Mouse (Mus musculus): Measurements from ENCODE around the gene Cacna2d2. TPM values are rescaled to one million over a fixed set of nuclear protein-coding genes. Genes with fewer than 3 reads are reported as not detected.

The Cacna2d2 gene
- polyA plus RNA-seq, 1 experiment from 2014 or later: 1.8 TPM

- no peaks in the 10 kb centered on the region for H3K36me3 ChIP-seq (ENCODE audit: control insufficient read depth, insufficient read depth, low read length)
- H3K4me1 ChIP-seq (replicated peaks; ENCODE audit: control insufficient read depth, insufficient read depth, low read length): peaks cover 7% of the 10 kb centered on the region
- H3K4me2 ChIP-seq (ENCODE audit: low read depth, low read length, severe bottlenecking): no peak overlapping the region
- H3K4me3 ChIP-seq (ENCODE audit: low read depth, low read length): no peak overlapping the region
- no peak for ATAC-seq (replicated peaks; ENCODE audit: low FRiP score)
- no peak for DNase-seq (ENCODE audit: low spot score)
- H3K9me3 ChIP-seq (ENCODE audit: control insufficient read depth, low read length): no peaks in the 10 kb centered on the region
- no peak overlapping the region for H3K9ac ChIP-seq (ENCODE audit: low read length)
- WGBS: 76% methylated on average over 9 of the region's 9 CpGs
- H3K27me3 ChIP-seq (ENCODE audit: control insufficient read depth, insufficient read depth, low read length): no peaks in the 10 kb centered on the region
- H3K27ac ChIP-seq (ENCODE audit: low read depth, low read length): no peak overlapping the region
Measured at GRCm38 (mm10) chr9:107419491-107420244, 20.3 kb downstream of the Cacna2d2 start.

DNA sequence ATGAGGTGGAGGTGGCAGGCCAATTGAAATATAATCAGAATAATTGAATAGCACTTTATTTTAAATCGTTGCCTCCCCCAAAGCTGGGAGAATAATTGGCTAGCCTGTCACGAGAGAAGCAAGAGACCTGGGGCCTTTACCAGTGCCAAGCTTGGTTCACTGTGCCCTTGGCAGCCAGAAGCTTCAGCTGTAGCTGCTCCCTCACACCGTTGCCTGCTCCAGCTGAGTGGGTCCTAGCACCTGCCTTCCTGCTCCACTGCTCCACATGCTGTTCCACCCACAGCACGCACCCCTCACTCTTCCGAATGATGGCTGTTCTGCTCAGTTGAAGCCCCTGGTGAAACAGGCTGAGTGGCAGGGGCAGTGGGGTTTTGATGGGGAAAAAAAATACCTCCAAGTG is 21.5 kb downstream of the Cacna2d2 start:
- Histone ChIP-seq H3K9me3 (ENCODE audit: control insufficient read depth, low read length) (no peaks in the 10 kb centered on the region), H3K36me3 (ENCODE audit: control insufficient read depth, insufficient read depth, low read length) (no peaks in the 10 kb centered on the region), H3K4me3 (ENCODE audit: low read depth, low read length) (no peak overlapping the region), H3K4me1 (replicated peaks; ENCODE audit: control insufficient read depth, insufficient read depth, low read length) (peaks cover 13% of the 10 kb centered on the region), H3K27me3 (ENCODE audit: control insufficient read depth, insufficient read depth, low read length) (no peaks in the 10 kb centered on the region), H3K9ac (ENCODE audit: low read length) (no peak overlapping the region), H3K4me2 (ENCODE audit: low read depth, low read length, severe bottlenecking) (no peak overlapping the region), H3K27ac (ENCODE audit: low read depth, low read length) (no peak overlapping the region)
- 82% methylated on average over 5 of the region's 5 CpGs for WGBS
- no peak for DNase-seq (ENCODE audit: low spot score)
- no peak for ATAC-seq (replicated peaks; ENCODE audit: low FRiP score)

DNA sequence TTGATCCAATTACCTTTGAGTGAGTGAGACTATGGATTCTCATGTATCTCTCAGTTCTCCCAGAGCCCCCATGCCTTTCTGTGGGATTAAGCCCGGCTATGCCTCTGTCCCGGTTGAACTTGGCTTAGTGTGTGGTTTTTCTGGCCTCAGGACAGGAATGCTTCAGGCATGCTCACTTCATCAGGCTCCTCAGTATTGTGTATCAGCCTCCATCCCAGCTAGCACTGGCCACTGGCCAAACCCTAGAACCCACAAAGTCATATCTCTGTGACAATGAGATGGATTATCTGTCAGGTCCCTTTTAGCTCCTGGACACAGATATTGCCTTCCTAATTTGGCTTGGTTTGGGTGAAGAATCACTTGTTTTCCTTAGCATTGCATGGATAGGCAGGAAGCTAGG is 23.5 kb downstream of the Cacna2d2 start:
- Histone ChIP-seq H3K27me3 (ENCODE audit: control insufficient read depth, insufficient read depth, low read length) (no peaks in the 10 kb centered on the region), H3K9ac (ENCODE audit: low read length) (no peak overlapping the region), H3K27ac (ENCODE audit: low read depth, low read length) (no peak overlapping the region), H3K9me3 (ENCODE audit: control insufficient read depth, low read length) (no peaks in the 10 kb centered on the region), H3K4me2 (ENCODE audit: low read depth, low read length, severe bottlenecking) (no peak overlapping the region), H3K36me3 (ENCODE audit: control insufficient read depth, insufficient read depth, low read length) (no peaks in the 10 kb centered on the region), H3K4me1 (replicated peaks; ENCODE audit: control insufficient read depth, insufficient read depth, low read length) (peaks cover 14% of the 10 kb centered on the region), H3K4me3 (ENCODE audit: low read depth, low read length) (no peak overlapping the region)
- DNase-seq (ENCODE audit: low spot score) (no peak), ATAC-seq (replicated peaks; ENCODE audit: low FRiP score) (no peak)
- 77% methylated on average over 2 of the region's 2 CpGs for WGBS

GRCm38 (mm10) chr9:107424485-107425175 is 25.2 kb downstream of the Cacna2d2 start:
- WGBS: 39% methylated on average over 12 of the region's 12 CpGs
- Histone ChIP-seq H3K36me3 (ENCODE audit: control insufficient read depth, insufficient read depth, low read length) (no peaks in the 10 kb centered on the region), H3K27me3 (ENCODE audit: control insufficient read depth, insufficient read depth, low read length) (no peaks in the 10 kb centered on the region), H3K9me3 (ENCODE audit: control insufficient read depth, low read length) (no peaks in the 10 kb centered on the region), H3K27ac (ENCODE audit: low read depth, low read length) (no peak overlapping the region), H3K9ac (ENCODE audit: low read length) (no peak overlapping the region), H3K4me2 (ENCODE audit: low read depth, low read length, severe bottlenecking) (peak overlapping the region; percentile 21; the same call in 1 of the 2 replicates), H3K4me3 (ENCODE audit: low read depth, low read length) (no peak overlapping the region), H3K4me1 (replicated peaks; ENCODE audit: control insufficient read depth, insufficient read depth, low read length) (peaks cover 14% of the 10 kb centered on the region)
- peak; percentile 57; the same call in 1 of the 2 replicates for ATAC-seq (replicated peaks; ENCODE audit: low FRiP score)
- no peak for DNase-seq (ENCODE audit: low spot score)

- ATAC-seq (replicated peaks; ENCODE audit: low FRiP score): no peak
- WGBS: 87% methylated on average over 7 of the region's 7 CpGs
Measured at GRCm38 (mm10) chr9:107427876-107428275, 28.5 kb downstream of the Cacna2d2 start.

GRCm38 (mm10) chr9:107428451-107429186 is 29.2 kb downstream of the Cacna2d2 start:
- H3K36me3 ChIP-seq (ENCODE audit: control insufficient read depth, insufficient read depth, low read length): no peaks in the 10 kb centered on the region
- H3K9me3 ChIP-seq (ENCODE audit: control insufficient read depth, low read length): no peaks in the 10 kb centered on the region
- no peak overlapping the region for H3K4me2 ChIP-seq (ENCODE audit: low read depth, low read length, severe bottlenecking)
- peaks cover 15% of the 10 kb centered on the region for H3K4me1 ChIP-seq (replicated peaks; ENCODE audit: control insufficient read depth, insufficient read depth, low read length)
- no peak overlapping the region for H3K9ac ChIP-seq (ENCODE audit: low read length)
- H3K27me3 ChIP-seq (ENCODE audit: control insufficient read depth, insufficient read depth, low read length): no peaks in the 10 kb centered on the region
- ATAC-seq (replicated peaks; ENCODE audit: low FRiP score): peak; percentile 38; the same call in 1 of the 2 replicates
- no peak overlapping the region for H3K27ac ChIP-seq (ENCODE audit: low read depth, low read length)
- H3K4me3 ChIP-seq (ENCODE audit: low read depth, low read length): no peak overlapping the region
- 68% methylated on average over 5 of the region's 5 CpGs for WGBS
- no peak for DNase-seq (ENCODE audit: low spot score)

More at GRCm38 (mm10) chr9:107427876-107428275, 28.5 kb downstream of the Cacna2d2 start:
- no peak overlapping the region for H3K9ac ChIP-seq (ENCODE audit: low read length)
- H3K27ac ChIP-seq (ENCODE audit: low read depth, low read length): no peak overlapping the region
- no peaks in the 10 kb centered on the region for H3K9me3 ChIP-seq (ENCODE audit: control insufficient read depth, low read length)
- H3K27me3 ChIP-seq (ENCODE audit: control insufficient read depth, insufficient read depth, low read length): no peaks in the 10 kb centered on the region
- no peak overlapping the region for H3K4me3 ChIP-seq (ENCODE audit: low read depth, low read length)
- no peak for DNase-seq (ENCODE audit: low spot score)
- H3K36me3 ChIP-seq (ENCODE audit: control insufficient read depth, insufficient read depth, low read length): no peaks in the 10 kb centered on the region
- H3K4me1 ChIP-seq (replicated peaks; ENCODE audit: control insufficient read depth, insufficient read depth, low read length): peaks cover 15% of the 10 kb centered on the region
- H3K4me2 ChIP-seq (ENCODE audit: low read depth, low read length, severe bottlenecking): no peak overlapping the region

- peaks cover 12% of the 10 kb centered on the region for H3K4me1 ChIP-seq (replicated peaks; ENCODE audit: control insufficient read depth, insufficient read depth, low read length)
- 79% methylated on average over 12 of the region's 12 CpGs for WGBS
- no peaks in the 10 kb centered on the region for H3K36me3 ChIP-seq (ENCODE audit: control insufficient read depth, insufficient read depth, low read length)
- DNase-seq (ENCODE audit: low spot score) (no peak), ATAC-seq (replicated peaks; ENCODE audit: low FRiP score) (0 out of 2 replicates have a peak, but pooled peaks have one; percentile 33)
- H3K9me3 ChIP-seq (ENCODE audit: control insufficient read depth, low read length): no peaks in the 10 kb centered on the region
- no peak overlapping the region for H3K27ac ChIP-seq (ENCODE audit: low read depth, low read length)
- H3K4me3 ChIP-seq (ENCODE audit: low read depth, low read length): no peak overlapping the region
- no peak overlapping the region for H3K9ac ChIP-seq (ENCODE audit: low read length)
- no peaks in the 10 kb centered on the region for H3K27me3 ChIP-seq (ENCODE audit: control insufficient read depth, insufficient read depth, low read length)
- no peak overlapping the region for H3K4me2 ChIP-seq (ENCODE audit: low read depth, low read length, severe bottlenecking)
Measured at GRCm38 (mm10) chr9:107430445-107430844, 31.0 kb downstream of the Cacna2d2 start.

DNA sequence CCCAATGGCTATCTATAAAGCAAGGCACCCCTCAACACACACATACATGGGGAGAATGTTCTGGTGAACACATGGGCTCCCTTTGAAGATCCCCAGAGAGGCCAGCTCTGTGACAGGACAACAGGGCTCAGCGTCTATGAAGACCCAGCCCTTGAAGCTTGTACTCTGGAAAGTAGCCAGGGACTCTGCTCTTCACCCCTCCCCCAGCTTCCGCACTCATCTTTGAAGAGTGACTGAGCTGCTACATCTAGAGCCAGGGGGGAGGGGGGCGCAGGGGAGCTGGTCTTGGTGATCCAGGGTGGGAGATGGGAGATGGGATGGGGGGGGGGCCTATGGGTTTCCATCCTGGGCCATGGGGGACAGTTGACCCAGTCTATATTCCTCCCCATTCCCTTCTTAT is 33.1 kb downstream of the Cacna2d2 start:
- H3K9ac ChIP-seq (ENCODE audit: low read length): no peak overlapping the region
- no peak for ATAC-seq (replicated peaks; ENCODE audit: low FRiP score)
- peaks cover 12% of the 10 kb centered on the region for H3K4me1 ChIP-seq (replicated peaks; ENCODE audit: control insufficient read depth, insufficient read depth, low read length)
- H3K27ac ChIP-seq (ENCODE audit: low read depth, low read length): no peak overlapping the region
- H3K36me3 ChIP-seq (ENCODE audit: control insufficient read depth, insufficient read depth, low read length): no peaks in the 10 kb centered on the region
- no peak for DNase-seq (ENCODE audit: low spot score)
- no peak overlapping the region for H3K4me3 ChIP-seq (ENCODE audit: low read depth, low read length)
- no peaks in the 10 kb centered on the region for H3K27me3 ChIP-seq (ENCODE audit: control insufficient read depth, insufficient read depth, low read length)
- no peak overlapping the region for H3K4me2 ChIP-seq (ENCODE audit: low read depth, low read length, severe bottlenecking)
- no peaks in the 10 kb centered on the region for H3K9me3 ChIP-seq (ENCODE audit: control insufficient read depth, low read length)
- WGBS: 85% methylated on average over 3 of the region's 3 CpGs
